19 mouse cellular contexts compared by ENCODE assay signal in the genomic region with DNA sequence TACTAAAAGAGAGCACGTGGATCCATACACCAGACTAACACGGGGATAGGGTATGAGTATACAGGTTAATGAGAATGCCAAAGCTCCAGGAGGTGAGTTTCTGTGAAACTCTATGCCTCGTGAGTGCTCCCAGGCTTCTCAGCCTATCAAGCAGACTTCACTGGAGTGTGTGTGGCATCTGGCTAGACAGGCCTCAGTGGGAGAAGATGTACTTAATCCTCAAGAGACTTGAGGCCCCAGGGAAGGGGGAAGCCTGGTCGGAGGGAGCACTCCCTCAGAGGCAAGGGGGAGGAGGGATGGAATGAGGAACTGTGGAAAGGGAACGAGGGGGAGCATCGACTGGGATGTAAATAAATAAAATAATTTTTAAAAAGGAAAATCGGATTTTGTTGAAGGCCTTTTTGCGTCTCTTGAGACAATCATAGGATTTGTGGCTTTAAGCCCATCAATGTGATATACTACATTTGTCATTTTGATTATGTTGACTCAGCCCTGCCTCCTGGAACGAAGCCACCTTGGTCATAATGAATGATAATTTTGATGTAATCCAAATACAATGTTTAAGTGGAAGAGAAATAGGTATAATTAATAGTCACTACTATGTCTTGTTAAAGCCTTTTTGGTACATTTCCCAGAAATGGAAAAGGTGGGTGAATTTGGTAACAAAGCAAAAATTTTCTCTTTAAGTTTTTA.
DNase-seq lines count a peak whose midpoint lies in the region; TF ChIP-seq lines count a peak whose summit lies in the region.
"Had no signal": no experiment of that assay in that cellular context is flagged by ENCODE, and none has a peak within 500 bp of the region (broad histone marks: within the 10 kb centered on the region; RNA-seq: fewer than 3 reads in every experiment).

No protein-coding gene starts in this region.

- DNase-seq in ES-E14 (ENCODE audit: low read depth, low spot score): no peak
- DNase-seq in adrenal gland, postnatal 14 days: peak; percentile 47
- DNase-seq in cerebellum, postnatal 14 days: no peak
- DNase-seq in urinary bladder, adult 18-20 months (ENCODE audit: low spot score in 2 of 2): no peak
- DNase-seq in B cell, adult 2 months: no peak
- DNase-seq: cerebellum, adult 11-12 months; cerebellum, adult 9-10 months; cerebellum, postnatal 36 days; forebrain, postnatal 0 days; gastrocnemius, postnatal 36 days; heart, adult 11 months; heart, postnatal 36 days; kidney, adult 2 months had no signal

- H3K9me3 ChIP-seq in ES-Bruce4 (replicated peaks; ENCODE audit: control insufficient read depth, insufficient read depth, low read length, poor library complexity, severe bottlenecking): no peaks in the 10 kb centered on the region; the same call in 1 of the 2 replicates
- H3K9me3 ChIP-seq in ES-E14 (ENCODE audit: control insufficient read depth, insufficient read depth, low read depth, low read length): no peaks in the 10 kb centered on the region
- H3K9me3 ChIP-seq: embryonic facial prominence, embryonic 10.5 days; forebrain, embryonic 13.5 days; G1E; heart, embryonic 13.5 days; hindbrain, embryonic 15.5 days had no signal

- no peaks in the 10 kb centered on the region for H3K36me3 ChIP-seq in ES-Bruce4 (ENCODE audit: control insufficient read depth, insufficient read depth, low read length, poor library complexity, severe bottlenecking)
- H3K36me3 ChIP-seq in ES-E14 (ENCODE audit: control insufficient read depth, insufficient read depth, low read length, poor library complexity, severe bottlenecking): no peaks in the 10 kb centered on the region
- H3K36me3 ChIP-seq: embryonic facial prominence, embryonic 10.5 days; G1E; heart, embryonic 13.5 days; hindbrain, embryonic 15.5 days had no signal

- no peak for TF ChIP-seq POLR2A in ES-Bruce4 (IDR thresholded peaks at IDR 0.05; ENCODE audit: insufficient read depth, low read length)

- peaks cover 2% of the 10 kb centered on the region for H3K4me1 ChIP-seq in ES-Bruce4 (ENCODE audit: control insufficient read depth, insufficient read depth, low read length)
- peaks cover 2 to 6% of the 10 kb centered on the region in 2 experiments; a peak in 2 of 4 replicates for H3K4me1 ChIP-seq in ES-E14 (ENCODE audit: control insufficient read depth in 2 of 2, insufficient read depth in 2 of 2, low read length in 2 of 2, poor library complexity in 1 of 2)
- H3K4me1 ChIP-seq: embryonic facial prominence, embryonic 10.5 days; forebrain, embryonic 13.5 days; heart, embryonic 13.5 days; hindbrain, embryonic 15.5 days had no signal

- H3K27ac ChIP-seq in ES-Bruce4 (ENCODE audit: insufficient read depth, low read length) (peak overlapping the region; percentile 82; the same call in 1 of the 2 replicates), ES-E14 (ENCODE audit: insufficient read depth, low read depth, low read length, poor library complexity, severe bottlenecking) (peak overlapping the region; percentile 82)
- H3K27ac ChIP-seq: embryonic facial prominence, embryonic 10.5 days; forebrain, embryonic 13.5 days; heart, embryonic 13.5 days; hindbrain, embryonic 15.5 days had no signal

- no peak overlapping the region for H3K9ac ChIP-seq in ES-Bruce4 (ENCODE audit: low read depth, poor library complexity, severe bottlenecking)
- H3K9ac ChIP-seq in ES-E14 (ENCODE audit: insufficient read depth, low read depth, low read length, poor library complexity, severe bottlenecking): no peak overlapping the region
- H3K9ac ChIP-seq: forebrain, embryonic 13.5 days; forebrain, postnatal 0 days; heart, embryonic 13.5 days; hindbrain, embryonic 15.5 days had no signal

- no peaks in the 10 kb centered on the region for H3K27me3 ChIP-seq in ES-Bruce4 (ENCODE audit: control insufficient read depth, insufficient read depth, low read length, poor library complexity, severe bottlenecking)
- H3K27me3 ChIP-seq: forebrain, embryonic 13.5 days; heart, embryonic 13.5 days; hindbrain, embryonic 15.5 days had no signal

- TF ChIP-seq CTCF in ES-Bruce4 (IDR thresholded peaks at IDR 0.05; ENCODE audit: low read depth, low read length): no peak

- no peak for TF ChIP-seq EP300 in ES-Bruce4 (IDR thresholded peaks at IDR 0.05; ENCODE audit: insufficient read depth, low read depth, low read length)

- in situ Hi-C loops in ES-E14 (cut with MboI; ENCODE audit: low sequenced_read_pairs in 2 of 2, unreplicated experiment in 2 of 2): no loop called here

- H3K4me3 ChIP-seq in ES-Bruce4 (ENCODE audit: low read depth, low read length) (no peak overlapping the region), ES-E14 (ENCODE audit: insufficient read depth in 1 of 2, low read depth in 1 of 2, low read length in 2 of 2, poor library complexity in 1 of 2, severe bottlenecking in 1 of 2) (no peak overlapping the region)
- H3K4me3 ChIP-seq: embryonic facial prominence, embryonic 10.5 days; forebrain, embryonic 13.5 days; heart, embryonic 13.5 days; hindbrain, embryonic 15.5 days had no signal

TF ChIP-seq in ES-E14, 5 proteins besides CTCF, POLR2A, EP300 and RAD21:
- TF ChIP-seq ZC3H11A (IDR thresholded peaks at IDR 0.05; ENCODE audit: borderline replicate concordance, low read depth, low read length): no peak
- no peak for TF ChIP-seq ZNF384 (IDR thresholded peaks at IDR 0.05; ENCODE audit: low read depth, low read length)
- no peak for TF ChIP-seq MAFK (IDR thresholded peaks at IDR 0.05; ENCODE audit: insufficient read depth, low read depth, low read length)
- TF ChIP-seq HCFC1 (IDR thresholded peaks at IDR 0.05; ENCODE audit: borderline replicate concordance, insufficient read depth, low read length): no peak
- TF ChIP-seq CHD2 (IDR thresholded peaks at IDR 0.05; ENCODE audit: low read depth, low read length): no peak
